Mouse (Mus musculus) intestine, embryonic 16.5 days (tissue): ENCODE data around the gene Slx1b. TPM values are rescaled to one million over a fixed set of nuclear protein-coding genes. Genes with fewer than 3 reads are reported as not detected.
"Not testable (repeated sequence)": the region's sequence is repeated elsewhere in the genome, so short reads cannot be mapped to it uniquely, and the experiment has no call there.

Experiments used
- ATAC-seq: fragments of 200-750 bp; cut with Nextera tagmentation; 2 replicates; pipeline ENCODE4 v1.8.0; 2017; ENCODE audit warnings: moderate TSS enrichment, moderate library complexity
- H3K27ac ChIP-seq: fragments of 300-500 bp; sonication (generic); 2 replicates; pipeline ENCODE4 v1.5.1; 2014; ENCODE audit warnings: mild to moderate bottlenecking, low read length
- H3K27me3 ChIP-seq: fragments of 300-500 bp; sonication (generic); replicated peaks from 2 replicates; pipeline ENCODE4 v1.6.1; 2014; ENCODE audit warnings: low read length, control low read depth, mixed read lengths; ENCODE audit not compliant: control insufficient read depth, insufficient read depth
- H3K36me3 ChIP-seq: fragments of 300-500 bp; sonication (generic); 2 replicates; pipeline ENCODE4 v1.6.1; 2014; ENCODE audit warnings: low read length, control low read depth; ENCODE audit not compliant: control insufficient read depth, insufficient read depth
- H3K4me1 ChIP-seq: fragments of 300-500 bp; sonication (generic); 2 replicates; pipeline ENCODE4 v1.6.1; 2014; ENCODE audit warnings: low read length, control low read depth, mixed read lengths; ENCODE audit not compliant: control insufficient read depth, insufficient read depth
- H3K4me2 ChIP-seq: fragments of 300-500 bp; sonication (generic); 2 replicates; pipeline ENCODE4 v1.6.1; 2014; ENCODE audit warnings: low read depth, low read length, control low read depth
- H3K4me3 ChIP-seq: fragments of 300-500 bp; sonication (generic); 2 replicates; pipeline ENCODE4 v1.5.1; 2014; ENCODE audit warnings: mild to moderate bottlenecking, low read length
- H3K9ac ChIP-seq: fragments of 300-500 bp; sonication (generic); 2 replicates; pipeline ENCODE4 v1.6.1; 2014; ENCODE audit warnings: low read depth, low read length
- H3K9me3 ChIP-seq: fragments of 300-500 bp; sonication (generic); 2 replicates; pipeline ENCODE4 v1.6.1; 2016; ENCODE audit warnings: low read length, control low read depth; ENCODE audit not compliant: control insufficient read depth
- WGBS: fragments of 180-500 bp; shearing (Covaris S2); extraction: QIAGEN DNeasy Blood & Tissue Kit; methylation state at CpG from one replicate; pipeline ENCODE4 v1.1.7; 2014; 5-methylcytosine and 5-hydroxymethylcytosine counted together
- polyA plus RNA-seq: library from polyadenylated mRNA; unstranded; fragments of >200 nt; fragmentation: Nextera tagmentation; extraction: Ambion mirVana; gene quantifications from 2 replicates; pipeline ENCODE4 v1.2.1, GENCODE M21; 2015

Gene Slx1b
- polyA plus RNA-seq, 1 experiment from 2014 or later, result 8.9 TPM

DNA sequence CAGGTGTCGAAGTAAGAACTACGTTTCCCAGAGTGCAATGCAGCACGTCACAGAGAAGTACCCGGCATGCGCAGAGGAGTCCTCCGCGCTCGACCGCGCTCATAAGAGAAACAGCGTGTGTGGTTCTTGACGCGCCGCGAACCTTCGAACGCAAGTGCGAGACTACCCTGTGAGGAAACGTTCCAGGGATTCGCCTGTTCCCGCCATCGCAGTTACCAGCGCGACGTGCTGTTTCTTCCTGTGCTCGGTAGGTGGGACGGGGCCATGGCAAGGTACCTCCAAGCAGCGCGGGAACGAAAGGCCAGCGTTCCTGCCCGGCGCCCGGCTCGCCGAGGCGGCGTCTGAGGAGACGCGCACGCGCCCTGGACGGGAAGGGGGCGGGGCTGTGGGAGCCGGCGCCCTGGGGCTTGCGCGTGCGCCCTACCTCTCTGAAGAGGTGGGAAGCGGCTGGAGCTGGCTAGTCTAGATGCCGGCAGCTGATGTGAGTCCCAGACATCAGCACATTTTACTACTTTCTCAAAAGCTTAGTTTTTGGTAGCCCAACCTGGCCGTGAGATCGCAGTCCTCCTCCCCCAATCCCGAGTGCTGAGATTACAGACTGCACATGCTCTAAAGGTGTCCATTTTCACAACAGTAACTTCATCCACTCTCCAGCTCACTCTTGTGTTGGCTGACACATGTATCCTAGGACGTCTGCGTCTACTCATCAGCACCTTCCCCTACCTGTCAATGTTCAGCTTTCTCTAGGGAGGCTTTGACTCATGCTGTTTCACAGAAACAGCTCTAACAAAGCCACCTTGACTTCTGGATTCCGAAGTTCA lies 46.1 kb downstream of the Slx1b start, which contains the start of gene Sgf29:
Sgf29 (plus strand) TSS at position 79 of the 821 bp plus-strand sequence.
- Histone ChIP-seq H3K4me2 (peak within 1 kb of the TSS; percentile 79), H3K4me3 (peak within 1 kb of the TSS; percentile 60), H3K9me3 (no peaks in the 10 kb centered on the region), H3K4me1 (peaks cover 8% of the 10 kb centered on the region), H3K9ac (peak within 1 kb of the TSS; percentile 73), H3K27ac (peak within 1 kb of the TSS; percentile 89), H3K36me3 (no peaks in the 10 kb centered on the region), H3K27me3 (no peaks in the 10 kb centered on the region)
- peak; percentile 96 for ATAC-seq
- 1% methylated on average over 57 of the region's 57 CpGs for WGBS

DNA sequence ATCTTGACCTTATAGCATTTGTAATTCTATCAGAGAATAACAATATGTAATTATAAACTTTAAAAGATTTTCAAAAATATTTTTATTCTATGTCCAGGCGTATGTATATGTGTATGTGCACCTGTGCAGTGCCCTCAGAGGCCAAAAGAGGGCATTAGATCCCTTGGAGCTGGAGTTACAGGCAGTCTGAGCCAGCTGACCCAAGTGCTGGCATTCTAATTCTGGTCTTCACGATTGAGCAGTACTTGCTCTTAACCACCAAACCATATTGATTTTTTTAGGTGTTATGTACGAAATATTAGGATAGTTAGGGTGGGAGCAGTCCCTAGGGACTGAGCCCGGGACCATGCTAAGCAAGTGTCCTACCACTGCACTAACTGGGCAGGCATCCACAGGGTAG lies 47.1 kb downstream of the Slx1b start:
- no peaks in the 10 kb centered on the region for H3K27me3 ChIP-seq
- no peaks in the 10 kb centered on the region for H3K9me3 ChIP-seq
- H3K4me3 ChIP-seq, result no peak overlapping the region
- ATAC-seq, result no peak
- 83% methylated on average over 4 of the region's 4 CpGs for WGBS
- no peaks in the 10 kb centered on the region for H3K36me3 ChIP-seq
- no peak overlapping the region for H3K4me2 ChIP-seq
- peaks cover 8% of the 10 kb centered on the region for H3K4me1 ChIP-seq
- no peak overlapping the region for H3K27ac ChIP-seq
- H3K9ac ChIP-seq, result no peak overlapping the region

GRCm38 (mm10) chr7:126645708-126646107 lies 49.9 kb downstream of the Slx1b start:
- Histone ChIP-seq H3K27ac (no peak overlapping the region), H3K4me1 (peaks cover 8% of the 10 kb centered on the region; the same call in 1 of the 2 replicates), H3K9ac (no peak overlapping the region), H3K4me3 (no peak overlapping the region), H3K9me3 (no peaks in the 10 kb centered on the region), H3K27me3 (no peaks in the 10 kb centered on the region), H3K4me2 (no peak overlapping the region), H3K36me3 (no peaks in the 10 kb centered on the region)
- ATAC-seq, result no peak
- WGBS, result 69% methylated on average over 5 of the region's 5 CpGs

GRCm38 (mm10) chr7:126644914-126645313 lies 50.7 kb downstream of the Slx1b start:
- no peak overlapping the region for H3K4me3 ChIP-seq
- H3K27ac ChIP-seq, result no peak overlapping the region
- no peaks in the 10 kb centered on the region for H3K27me3 ChIP-seq
- H3K9me3 ChIP-seq, result no peaks in the 10 kb centered on the region
- H3K36me3 ChIP-seq, result no peaks in the 10 kb centered on the region
- no peak overlapping the region for H3K9ac ChIP-seq
- 0 out of 2 replicates have a peak, but pooled peaks cover 2% of the 10 kb centered on the region for H3K4me1 ChIP-seq
- no peak overlapping the region for H3K4me2 ChIP-seq
- ATAC-seq, result no peak

DNA sequence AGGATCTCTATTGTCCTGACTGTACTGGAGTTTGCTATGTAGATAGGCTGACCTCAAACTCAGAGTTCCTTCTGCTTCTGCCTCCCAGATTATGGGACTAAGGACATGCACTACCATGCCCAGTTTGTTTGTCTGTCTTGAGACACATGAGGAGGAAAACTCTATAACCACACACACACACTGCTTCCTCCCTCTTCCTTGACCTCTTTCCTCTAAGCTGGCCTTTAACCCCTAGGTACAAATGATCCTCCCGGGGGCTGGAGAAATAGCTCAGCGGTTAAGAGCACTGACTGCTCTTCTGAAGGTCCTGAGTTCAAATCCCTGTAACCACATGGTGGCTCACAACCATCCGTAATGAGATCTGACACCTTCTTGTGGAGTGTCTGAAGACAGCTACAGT lies 51.2 kb downstream of the Slx1b start:
- WGBS, result 72% methylated on average over 3 of the region's 3 CpGs
- H3K27ac ChIP-seq, result no peak overlapping the region
- no peaks in the 10 kb centered on the region for H3K4me1 ChIP-seq
- H3K36me3 ChIP-seq, result no peaks in the 10 kb centered on the region
- H3K27me3 ChIP-seq, result no peaks in the 10 kb centered on the region
- no peak for ATAC-seq
- H3K9me3 ChIP-seq, result no peaks in the 10 kb centered on the region
- no peak overlapping the region for H3K4me3 ChIP-seq
- H3K4me2 ChIP-seq, result no peak overlapping the region
- no peak overlapping the region for H3K9ac ChIP-seq

DNA sequence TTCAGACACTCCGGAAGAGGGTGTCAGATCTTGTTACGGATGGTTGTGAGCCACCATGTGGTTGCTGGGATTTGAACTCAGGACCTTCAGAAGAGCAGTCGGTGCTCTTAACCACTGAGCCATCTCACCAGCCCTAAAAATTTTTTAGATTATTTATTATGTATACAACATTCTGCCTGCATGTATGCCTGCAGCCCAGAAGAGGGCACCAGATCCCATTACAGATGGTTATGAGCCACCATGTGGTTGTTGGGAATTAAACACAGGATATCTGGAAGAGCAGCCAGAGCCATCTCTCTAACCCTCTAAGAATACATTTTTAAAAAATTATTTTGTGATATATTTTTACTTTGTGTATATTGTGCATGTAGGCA lies 52.4 kb downstream of the Slx1b start:
- H3K27ac ChIP-seq, H3K4me3 ChIP-seq, H3K4me2 ChIP-seq, H3K27me3 ChIP-seq, H3K9ac ChIP-seq, H3K4me1 ChIP-seq, H3K9me3 ChIP-seq, H3K36me3 ChIP-seq: not testable (repeated sequence)
- WGBS, result 60% methylated on average over 3 of the region's 3 CpGs
- ATAC-seq, result 0 out of 2 replicates have a peak, but pooled peaks have one; percentile 21

- no peak for ATAC-seq
- no peaks in the 10 kb centered on the region for H3K9me3 ChIP-seq
- H3K27ac ChIP-seq, result no peak overlapping the region
These were observed 52.9 kb downstream of the Slx1b start for GRCm38 (mm10) chr7:126642545-126643243.

More at GRCm38 (mm10) chr7:126642545-126643243, 52.9 kb downstream of the Slx1b start:
- no peak overlapping the region for H3K9ac ChIP-seq
- H3K4me3 ChIP-seq, result no peak overlapping the region
- 73% methylated on average over 5 of the region's 5 CpGs for WGBS
- H3K4me1 ChIP-seq, result no peaks in the 10 kb centered on the region
- no peak overlapping the region for H3K4me2 ChIP-seq
- no peaks in the 10 kb centered on the region for H3K36me3 ChIP-seq
- H3K27me3 ChIP-seq, result no peaks in the 10 kb centered on the region

Other genes starting within 250 kb of the Slx1b start
- 1.1 and 1.3 TPM in 2 replicates for gene Atp2a1, start 232.7 kb downstream of the Slx1b start, polyA plus RNA-seq
- gene Sh2b1, start 220.4 kb downstream of the Slx1b start, polyA plus RNA-seq, result 43.2 and 44.6 TPM in 2 replicates
- 229 and 244 TPM in 2 replicates for gene Tufm, start 208.4 kb downstream of the Slx1b start, polyA plus RNA-seq
- gene Atxn2l, start 192.3 kb downstream of the Slx1b start, polyA plus RNA-seq, result 25.8 and 29.4 TPM in 2 replicates
- 180 and 194 TPM in 2 replicates for gene Eif3c, start 129.4 kb downstream of the Slx1b start, polyA plus RNA-seq
- 0.65 and 1.5 TPM in 2 replicates for gene Apobr, start 110.8 kb downstream of the Slx1b start, polyA plus RNA-seq
- gene Cln3, start 110.0 kb downstream of the Slx1b start, polyA plus RNA-seq, result 44.7 and 54.7 TPM in 2 replicates
- not detected in 2 replicates for gene Il27, start 100.8 kb downstream of the Slx1b start, polyA plus RNA-seq
- gene Nupr1, start 64.9 kb downstream of the Slx1b start, polyA plus RNA-seq, result 70.8 and 73.3 TPM in 2 replicates
- gene Sgf29, start 46.5 kb downstream of the Slx1b start, polyA plus RNA-seq, result 42.7 and 49.8 TPM in 2 replicates
- 7.5 and 7.6 TPM in 2 replicates for gene Sult1a1, start 19.4 kb downstream of the Slx1b start, polyA plus RNA-seq
- gene Bola2, start 383 bp downstream of the Slx1b start, polyA plus RNA-seq, result 111 and 112 TPM in 2 replicates
- 38.0 and 38.7 TPM in 2 replicates for gene Coro1a, start 12.0 kb upstream of the Slx1b start, polyA plus RNA-seq
- 122 and 126 TPM in 2 replicates for gene Mapk3, start 63.8 kb upstream of the Slx1b start, polyA plus RNA-seq
- gene Gdpd3, start 70.5 kb upstream of the Slx1b start, polyA plus RNA-seq, result 1.4 and 2.1 TPM in 2 replicates
- gene Ypel3, start 81.2 kb upstream of the Slx1b start, polyA plus RNA-seq, result 59.5 and 61.5 TPM in 2 replicates
- 0.36 and 0.37 TPM in 2 replicates for gene Tbx6, start 85.7 kb upstream of the Slx1b start, polyA plus RNA-seq
- 213 and 215 TPM in 2 replicates for gene Ppp4c, start 96.7 kb upstream of the Slx1b start, polyA plus RNA-seq
- 1.0 and 1.4 TPM in 2 replicates for gene Fam57b, start 101.9 kb upstream of the Slx1b start, polyA plus RNA-seq
- not detected in 2 replicates for gene 4930451I11Rik, start 135.9 kb upstream of the Slx1b start, polyA plus RNA-seq
- 0.37 and 0.62 TPM in 2 replicates for gene Doc2a, start 151.6 kb upstream of the Slx1b start, polyA plus RNA-seq
- gene Hirip3, start 166.2 kb upstream of the Slx1b start, polyA plus RNA-seq, result 18.3 and 24.8 TPM in 2 replicates
- 62.3 and 64.0 TPM in 2 replicates for gene Ino80e, start 166.6 kb upstream of the Slx1b start, polyA plus RNA-seq
- gene Taok2, start 188.9 kb upstream of the Slx1b start, polyA plus RNA-seq, result 27.6 and 28.6 TPM in 2 replicates
- 34.1 and 35.4 TPM in 2 replicates for gene Tmem219, start 227.1 kb upstream of the Slx1b start, polyA plus RNA-seq
- 10.9 and 11.2 TPM in 2 replicates for gene Kctd13, start 233.1 kb upstream of the Slx1b start, polyA plus RNA-seq